Mouse (Mus musculus) hindbrain, postnatal 0 days (tissue): ENCODE results near the gene Frmd4b. TPM values are rescaled to one million over a fixed set of nuclear protein-coding genes. Genes with fewer than 3 reads are reported as not detected.
"Not testable (repeated sequence)": the region's sequence is repeated elsewhere in the genome, so short reads cannot be mapped to it uniquely, and the experiment has no call there.

Experiments
- ATAC-seq: fragments of 200-750 bp; cut with Nextera tagmentation; 2 replicates; pipeline ENCODE4 v1.8.0; 2017; ENCODE audit warnings: mild to moderate bottlenecking, moderate TSS enrichment, moderate library complexity
- DNase-seq: peaks from one replicate; pipeline ENCODE4 v3.0.0-alpha.2; 2015; ENCODE audit warnings: low spot score
- H3K27ac ChIP-seq: fragments of 300-500 bp; sonication (generic); 2 replicates; pipeline ENCODE4 v1.5.1; 2014; ENCODE audit warnings: mild to moderate bottlenecking
- H3K27me3 ChIP-seq: fragments of 300-500 bp; sonication (generic); 2 replicates; pipeline ENCODE4 v1.6.1; 2014; ENCODE audit warnings: low read length, mixed read lengths; ENCODE audit not compliant: insufficient read depth
- H3K36me3 ChIP-seq: fragments of 300-500 bp; sonication (generic); 2 replicates; pipeline ENCODE4 v1.6.1; 2014; ENCODE audit warnings: low read length, mixed read lengths; ENCODE audit not compliant: insufficient read depth
- H3K4me1 ChIP-seq: fragments of 300-500 bp; sonication (generic); 2 replicates; pipeline ENCODE4 v1.6.1; 2014; ENCODE audit warnings: antibody characterized with exemption, low read length, mixed read lengths; ENCODE audit not compliant: insufficient read depth
- H3K4me2 ChIP-seq: fragments of 300-500 bp; sonication (generic); 2 replicates; pipeline ENCODE4 v1.6.1; 2014; ENCODE audit warnings: low read depth, mild to moderate bottlenecking, low read length, moderate library complexity, mixed read lengths
- H3K4me3 ChIP-seq: fragments of 300-500 bp; sonication (generic); 2 replicates; pipeline ENCODE4 v1.5.1; 2014; ENCODE audit warnings: low read length
- H3K9ac ChIP-seq: fragments of 300-500 bp; sonication (generic); replicated peaks from 2 replicates; pipeline ENCODE4 v1.6.1; 2014; ENCODE audit warnings: mild to moderate bottlenecking, low read length, moderate library complexity, mixed read lengths
- H3K9me3 ChIP-seq: fragments of 300-500 bp; sonication (generic); 2 replicates; pipeline ENCODE4 v1.6.1; 2016; ENCODE audit warnings: low read length, mixed read lengths
- CTCF ChIP-seq: IDR thresholded peaks from 2 replicates; pipeline ENCODE4 v1.5.1; 2016; ENCODE audit warnings: antibody characterized with exemption, control low read depth, low read depth
- WGBS: fragments of 180-500 bp; shearing (Covaris S2); extraction: QIAGEN DNeasy Blood & Tissue Kit; methylation state at CpG from one replicate; pipeline ENCODE4 v1.1.7; 2014; 5-methylcytosine and 5-hydroxymethylcytosine counted together
- polyA plus RNA-seq: library from polyadenylated mRNA; unstranded; fragments of >200 nt; fragmentation: Nextera tagmentation; extraction: Ambion mirVana; gene quantifications from 2 replicates; pipeline ENCODE4 v1.2.1, GENCODE M21; 2015
- total RNA-seq: library from RNA; depleted of rRNA; stranded (reverse); fragments of >200 nt; gene quantifications from 2 replicates; pipeline ENCODE4 v1.2.3, GENCODE M21; 2014

Frmd4b gene
- total and polyA plus RNA-seq, 2 experiments from 2014 or later = 12.6 to 20.2 TPM

- no peaks in the 10 kb centered on the region for H3K9me3 ChIP-seq
- H3K4me3 ChIP-seq = no peak overlapping the region
- H3K4me1 ChIP-seq = no peaks in the 10 kb centered on the region
- H3K27ac ChIP-seq = no peak overlapping the region
- H3K36me3 ChIP-seq = no peaks in the 10 kb centered on the region
- ATAC-seq (no peak), DNase-seq (no peak)
- 44% methylated on average over 2 of the region's 2 CpGs for WGBS
- no peaks in the 10 kb centered on the region for H3K27me3 ChIP-seq
- H3K4me2 ChIP-seq = no peak overlapping the region
- TF ChIP-seq CTCF = no peak
- no peak overlapping the region for H3K9ac ChIP-seq
These were observed 246.4 kb downstream of the Frmd4b start for GRCm38 (mm10) chr6:97370947-97371346.

- Histone ChIP-seq H3K9ac (no peak overlapping the region), H3K4me3 (no peak overlapping the region), H3K4me1 (no peaks in the 10 kb centered on the region), H3K4me2 (no peak overlapping the region), H3K27ac (no peak overlapping the region), H3K36me3 (no peaks in the 10 kb centered on the region), H3K9me3 (no peaks in the 10 kb centered on the region), H3K27me3 (no peaks in the 10 kb centered on the region)
- WGBS = 61% methylated on average over 1 of the region's 1 CpGs
- TF ChIP-seq CTCF = no peak
- DNase-seq (no peak), ATAC-seq (no peak)
These were observed 246.9 kb downstream of the Frmd4b start for GRCm38 (mm10) chr6:97370460-97370859.

- Histone ChIP-seq H3K4me3 (no peak overlapping the region), H3K27me3 (no peaks in the 10 kb centered on the region), H3K4me2 (no peak overlapping the region), H3K4me1 (no peaks in the 10 kb centered on the region), H3K27ac (no peak overlapping the region), H3K36me3 (no peaks in the 10 kb centered on the region), H3K9me3 (no peaks in the 10 kb centered on the region), H3K9ac (no peak overlapping the region)
- no peak for TF ChIP-seq CTCF
- WGBS = 85% methylated on average over 2 of the region's 2 CpGs
- no peak for ATAC-seq
- DNase-seq = no peak
These were observed 253.5 kb downstream of the Frmd4b start for GRCm38 (mm10) chr6:97363846-97364245.

- not testable (repeated sequence) for DNase-seq, H3K36me3 ChIP-seq, H3K27ac ChIP-seq, H3K9me3 ChIP-seq, H3K9ac ChIP-seq, H3K4me1 ChIP-seq, H3K4me3 ChIP-seq, H3K27me3 ChIP-seq, ATAC-seq, H3K4me2 ChIP-seq
- 80% methylated on average over 2 of the region's 4 CpGs for WGBS
These were observed 259.7 kb downstream of the Frmd4b start for GRCm38 (mm10) chr6:97357606-97358005.

GRCm38 (mm10) chr6:97356612-97357011 lies 260.7 kb downstream of the Frmd4b start:
- no peaks in the 10 kb centered on the region for H3K9me3 ChIP-seq
- DNase-seq (no peak), ATAC-seq (no peak)
- H3K4me3 ChIP-seq = no peak overlapping the region
- peaks cover 3% of the 10 kb centered on the region; the same call in 1 of the 2 replicates for H3K4me1 ChIP-seq
- H3K4me2 ChIP-seq = no peak overlapping the region
- H3K27ac ChIP-seq = no peak overlapping the region
- TF ChIP-seq CTCF = no peak
- WGBS = 67% methylated on average over 7 of the region's 7 CpGs
- H3K36me3 ChIP-seq = no peaks in the 10 kb centered on the region
- H3K9ac ChIP-seq = no peak overlapping the region
- no peaks in the 10 kb centered on the region for H3K27me3 ChIP-seq

- WGBS = 27% methylated on average over 8 of the region's 8 CpGs
- Histone ChIP-seq H3K36me3 (no peaks in the 10 kb centered on the region), H3K9me3 (no peaks in the 10 kb centered on the region), H3K4me2 (no peak overlapping the region), H3K27me3 (no peaks in the 10 kb centered on the region), H3K9ac (no peak overlapping the region), H3K27ac (no peak overlapping the region), H3K4me3 (no peak overlapping the region), H3K4me1 (peaks cover 3% of the 10 kb centered on the region; the same call in 1 of the 2 replicates)
- DNase-seq = no peak
- ATAC-seq = no peak
- no peak for TF ChIP-seq CTCF
These were observed 262.2 kb downstream of the Frmd4b start for GRCm38 (mm10) chr6:97355141-97355540.

- Histone ChIP-seq H3K9ac (no peak overlapping the region), H3K4me3 (no peak overlapping the region), H3K27ac (no peak overlapping the region), H3K4me1 (peaks cover 3% of the 10 kb centered on the region; the same call in 1 of the 2 replicates), H3K4me2 (no peak overlapping the region), H3K27me3 (no peaks in the 10 kb centered on the region), H3K9me3 (no peaks in the 10 kb centered on the region), H3K36me3 (no peaks in the 10 kb centered on the region)
- peak; percentile 38 for DNase-seq
- TF ChIP-seq CTCF = no peak
- ATAC-seq = peak; percentile 63; the same call in 1 of the 2 replicates
- WGBS = 28% methylated on average over 5 of the region's 5 CpGs
These were observed 263.4 kb downstream of the Frmd4b start for GRCm38 (mm10) chr6:97353933-97354332.
